8 mouse cellular contexts compared by ENCODE assay signal in genomic region chr10:61451931-61452617, GRCm38 (mm10). TPM values are rescaled to one million over a fixed set of nuclear protein-coding genes. Genes with fewer than 3 reads are reported as not detected.
A peak's percentile ranks its signal among the peaks of the same experiment; 100 is the strongest.
DNase-seq lines count a peak whose midpoint lies in the region; ATAC-seq lines count a peak whose summit lies in the region.

No protein-coding gene starts in this region.

- peak overlapping the region; percentile 92 for H3K9ac ChIP-seq in limb, embryonic 15.5 days
- H3K9ac ChIP-seq in midbrain, embryonic 14.5 days (replicated peaks; ENCODE audit: low read length): peak overlapping the region; percentile 93

- peaks cover 36% of the 10 kb centered on the region for H3K4me1 ChIP-seq in limb, embryonic 15.5 days
- H3K4me1 ChIP-seq in midbrain, embryonic 14.5 days (ENCODE audit: control insufficient read depth, insufficient read depth, low read length): peaks cover 19% of the 10 kb centered on the region

- H3K4me2 ChIP-seq in limb, embryonic 15.5 days: peak overlapping the region; percentile 68
- peak overlapping the region; percentile 93 for H3K4me2 ChIP-seq in midbrain, embryonic 14.5 days (ENCODE audit: low read length)

- ATAC-seq in granulocyte monocyte progenitor cell, adult 5-6 weeks (replicated peaks; ENCODE audit: poor library complexity, severe bottlenecking): peak; percentile 10
- ATAC-seq in limb, embryonic 15.5 days (ENCODE audit: insufficient number of reproducible peaks, low FRiP score, low TSS enrichment, low read depth): peak; percentile 25; the same call in 1 of the 2 replicates
- ATAC-seq in midbrain, embryonic 14.5 days (ENCODE audit: low FRiP score, low TSS enrichment): peak; percentile 69

- peak overlapping the region; percentile 85 for H3K27ac ChIP-seq in limb, embryonic 15.5 days
- H3K27ac ChIP-seq in midbrain, embryonic 14.5 days (replicated peaks; ENCODE audit: low read depth, low read length): peak overlapping the region; percentile 85

- no peaks in the 10 kb centered on the region for H3K27me3 ChIP-seq in limb, embryonic 15.5 days
- no peaks in the 10 kb centered on the region for H3K27me3 ChIP-seq in midbrain, embryonic 14.5 days (ENCODE audit: control insufficient read depth, insufficient read depth, low read length)

- WGBS in limb, embryonic 15.5 days: under 1% methylated on average over 62 of the region's 62 CpGs
- under 1% methylated on average over 57 of the region's 62 CpGs for WGBS in midbrain, embryonic 14.5 days

- peaks cover 14% of the 10 kb centered on the region; the same call in 1 of the 2 replicates for H3K36me3 ChIP-seq in limb, embryonic 15.5 days
- H3K36me3 ChIP-seq in midbrain, embryonic 14.5 days (ENCODE audit: control insufficient read depth, insufficient read depth, low read length): 0 out of 2 replicates have a peak, but pooled peaks cover 5% of the 10 kb centered on the region

- peak; percentile 96 for DNase-seq in heart, adult 11 months
- no peak for DNase-seq in heart, adult 8-10 months (ENCODE audit: low spot score)
- peak; percentile 42 for DNase-seq in embryo, embryonic 9.5 days (ENCODE audit: extremely low spot score)
- DNase-seq in kidney, adult 18-20 months: peak; percentile 64
- peak; percentile 57 for DNase-seq in midbrain, embryonic 14.5 days
- peak; percentile 65 to 73 for DNase-seq in spleen, postnatal 10 days (ENCODE audit: low spot score in 2 of 2)

- no peaks in the 10 kb centered on the region for H3K9me3 ChIP-seq in limb, embryonic 15.5 days
- H3K9me3 ChIP-seq in midbrain, embryonic 14.5 days (ENCODE audit: control insufficient read depth, low read length): no peaks in the 10 kb centered on the region

- peak overlapping the region; percentile 100 for H3K4me3 ChIP-seq in limb, embryonic 15.5 days
- H3K4me3 ChIP-seq in midbrain, embryonic 14.5 days (replicated peaks; ENCODE audit: low read depth, low read length): peak overlapping the region; percentile 100

RNA-seq across cellular contexts. Expression of gene Eif4ebp2, which starts 0.4 kb away (rescaled TPM):
- total RNA-seq in heart, adult 8-10 months (2022): 10 to 100 TPM; 59.5 to 77.7 (median 70.8) TPM
- total RNA-seq in granulocyte monocyte progenitor cell, adult 5-6 weeks (2014; fragmentation: Nextera tagmentation): 175 and 185 TPM in 2 replicates
- total RNA-seq in granulocyte monocyte progenitor cell, adult 5-6 weeks (2017): 11.8 and 14.0 TPM in 2 replicates
- polyA plus RNA-seq in limb, embryonic 15.5 days (2015; fragmentation: Nextera tagmentation; extraction: Ambion mirVana): 64.5 and 68.5 TPM in 2 replicates
- 46.8 and 53.7 TPM in 2 replicates for polyA plus RNA-seq in midbrain, embryonic 14.5 days (2014; fragmentation: Nextera tagmentation; extraction: Ambion mirVana)

RNA-seq across cellular contexts. Expression of gene Lrrc20, which starts 23.5 kb away (rescaled TPM):
- total RNA-seq in heart, adult 8-10 months (2022): 10 to 100 TPM; 32.7 to 43.3 (median 40.3) TPM
- total RNA-seq in granulocyte monocyte progenitor cell, adult 5-6 weeks (2014; fragmentation: Nextera tagmentation): 6.6 and 11.5 TPM in 2 replicates
- 4.8 and 5.6 TPM in 2 replicates for total RNA-seq in granulocyte monocyte progenitor cell, adult 5-6 weeks (2017)
- polyA plus RNA-seq in limb, embryonic 15.5 days (2015; fragmentation: Nextera tagmentation; extraction: Ambion mirVana): 8.5 and 10.2 TPM in 2 replicates
- 15.0 and 17.6 TPM in 2 replicates for polyA plus RNA-seq in midbrain, embryonic 14.5 days (2014; fragmentation: Nextera tagmentation; extraction: Ambion mirVana)

RNA-seq across cellular contexts. Expression of gene Nodal, which starts 34.3 kb away (rescaled TPM):
- under 1 TPM in 1 of 4 experiments, not detected in 3; 0.11 TPM for total RNA-seq in heart, adult 8-10 months (2022)
- not detected in 2 replicates for total RNA-seq in granulocyte monocyte progenitor cell, adult 5-6 weeks (2014; fragmentation: Nextera tagmentation)
- not detected in 2 replicates for total RNA-seq in granulocyte monocyte progenitor cell, adult 5-6 weeks (2017)
- polyA plus RNA-seq in limb, embryonic 15.5 days (2015; fragmentation: Nextera tagmentation; extraction: Ambion mirVana): 0.13 and 0.24 TPM in 2 replicates
- not detected in 2 replicates for polyA plus RNA-seq in midbrain, embryonic 14.5 days (2014; fragmentation: Nextera tagmentation; extraction: Ambion mirVana)

Comparison
In these comparisons a context has a peak if more than half of its experiments do, and no peak if none do; other contexts are left out.
1. ATAC-seq: peak in every context shown above with its lines; median percentile 69 in midbrain, embryonic 14.5 days; 25 in limb, embryonic 15.5 days; 10 in granulocyte monocyte progenitor cell, adult 5-6 weeks.